Mouse (Mus musculus): Measurements from ENCODE around the gene Dusp28. TPM values are rescaled to one million over a fixed set of nuclear protein-coding genes. Genes with fewer than 3 reads are reported as not detected.

Dusp28 gene
- total RNA-seq, 4 experiments from 2014 or later, result 15.6 to 16.6 (median 16.5) TPM

DNA sequence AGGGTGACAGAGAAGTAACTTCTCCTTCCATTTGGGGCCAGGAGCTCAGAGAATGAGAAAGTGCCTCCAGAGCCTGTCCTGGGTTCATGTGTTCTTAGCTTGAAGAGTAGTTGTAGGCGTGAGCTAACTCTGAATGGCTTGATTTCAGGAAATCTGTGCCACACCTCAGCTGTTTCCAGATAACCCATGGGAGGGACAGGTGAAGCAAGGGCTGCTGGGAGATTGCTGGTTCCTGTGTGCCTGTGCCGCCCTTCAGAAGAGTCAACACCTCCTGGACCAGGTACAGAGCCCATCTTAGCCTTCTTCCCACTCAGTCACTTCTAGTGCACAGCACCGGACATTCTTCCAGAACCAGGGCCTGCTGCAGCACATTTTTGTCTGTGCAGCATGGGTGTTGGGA lies 31.0 kb downstream of the Dusp28 start:
- no peak for DNase-seq (ENCODE audit: low spot score)

DNA sequence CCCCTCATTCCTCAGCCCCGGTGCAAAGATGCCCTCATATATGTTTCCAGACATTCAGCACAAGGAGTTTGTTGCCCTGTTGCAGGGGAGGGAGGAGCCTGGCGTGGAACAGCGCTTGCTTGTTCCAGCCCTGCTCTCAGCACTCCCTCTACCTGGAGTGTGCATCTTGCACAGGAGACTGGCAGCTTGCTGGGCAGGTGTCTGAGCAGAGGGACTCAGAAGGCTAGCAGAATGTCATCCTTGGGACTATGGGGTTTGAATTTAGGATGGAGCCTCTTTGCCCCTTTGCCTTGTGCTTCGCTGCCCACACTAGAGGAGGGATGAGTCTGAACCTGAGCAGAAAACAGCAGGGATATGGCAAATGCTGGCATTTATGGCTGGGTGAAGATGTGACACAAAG lies 33.0 kb downstream of the Dusp28 start:
- DNase-seq (ENCODE audit: low spot score), result no peak

DNA sequence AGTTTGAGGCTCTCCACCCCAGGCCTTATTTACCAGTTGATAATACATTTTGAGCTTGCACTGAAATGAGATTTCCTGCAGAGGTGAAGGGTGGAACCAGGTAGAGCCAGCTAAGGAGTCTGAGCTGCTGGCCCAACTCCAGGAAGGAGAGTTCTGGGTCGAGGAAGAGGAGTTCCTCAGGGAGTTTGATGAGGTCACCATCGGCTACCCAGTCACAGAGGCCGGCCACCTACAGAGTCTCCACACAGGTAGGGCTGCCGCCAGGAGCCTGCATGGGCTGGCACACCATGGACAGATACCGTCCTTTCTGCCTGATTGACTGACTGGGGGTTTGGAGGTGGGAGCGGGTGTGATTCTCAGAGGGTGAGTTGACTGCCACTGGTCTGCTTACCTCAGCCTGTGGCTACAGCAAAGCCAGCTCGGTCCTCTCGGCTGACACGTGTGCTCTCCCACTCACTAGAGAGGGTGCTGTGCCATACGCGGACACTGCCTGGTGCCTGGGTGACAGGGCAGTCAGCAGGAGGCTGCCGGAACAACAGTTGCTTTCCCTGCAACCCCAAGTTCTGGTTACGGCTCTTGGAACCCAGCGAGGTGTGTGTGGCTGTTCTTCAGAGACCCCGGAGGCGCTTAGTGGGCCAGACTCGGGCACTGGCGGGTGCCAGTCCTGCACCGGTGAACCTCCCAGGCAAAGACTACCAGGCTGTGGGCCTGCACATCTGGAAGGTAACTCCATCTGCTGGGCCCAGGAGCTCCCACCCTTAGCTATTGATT lies 36.6 kb downstream of the Dusp28 start:
- DNase-seq (ENCODE audit: low spot score), result no peak

DNA sequence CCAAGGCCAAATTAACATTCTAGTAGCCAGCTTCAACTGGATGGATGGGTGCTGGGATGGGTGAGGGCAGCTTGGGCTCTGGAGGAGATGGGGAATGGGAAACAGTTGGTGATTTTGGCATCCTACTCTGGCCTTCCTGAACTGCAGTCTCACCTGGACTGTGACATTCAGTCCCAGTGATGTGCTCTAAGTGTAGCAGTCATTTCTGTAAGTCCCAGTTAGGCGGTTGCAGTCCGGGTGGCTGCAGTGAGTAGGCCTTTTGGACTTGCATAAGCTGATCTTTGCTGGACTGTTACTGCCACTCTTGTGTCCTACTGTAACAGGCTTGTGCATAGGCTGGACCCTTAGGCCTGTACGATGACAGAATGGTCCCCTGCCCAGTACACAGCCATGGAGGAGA lies 41.2 kb downstream of the Dusp28 start:
- no peak for DNase-seq (ENCODE audit: low spot score)

DNA sequence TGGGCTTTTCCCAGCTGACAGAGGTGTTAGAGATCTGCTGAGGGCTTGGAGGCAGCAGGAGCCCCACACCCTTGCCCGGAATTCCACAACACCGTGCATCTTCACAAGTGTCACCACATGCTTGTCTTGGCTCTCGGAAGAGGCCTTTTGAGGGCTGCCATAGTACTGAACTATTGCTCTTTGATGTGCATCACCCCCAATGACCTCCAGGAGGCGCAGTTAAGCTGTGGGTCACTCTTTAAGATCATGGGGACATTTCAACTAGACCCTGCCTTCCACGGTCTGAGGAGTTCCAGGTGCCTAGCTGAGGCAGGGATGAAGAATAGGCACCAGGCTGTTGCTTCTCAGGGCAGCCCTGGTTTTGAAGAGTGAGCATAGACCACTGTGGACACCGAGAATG lies 42.6 kb downstream of the Dusp28 start:
- no peak for DNase-seq (ENCODE audit: low spot score)

DNA sequence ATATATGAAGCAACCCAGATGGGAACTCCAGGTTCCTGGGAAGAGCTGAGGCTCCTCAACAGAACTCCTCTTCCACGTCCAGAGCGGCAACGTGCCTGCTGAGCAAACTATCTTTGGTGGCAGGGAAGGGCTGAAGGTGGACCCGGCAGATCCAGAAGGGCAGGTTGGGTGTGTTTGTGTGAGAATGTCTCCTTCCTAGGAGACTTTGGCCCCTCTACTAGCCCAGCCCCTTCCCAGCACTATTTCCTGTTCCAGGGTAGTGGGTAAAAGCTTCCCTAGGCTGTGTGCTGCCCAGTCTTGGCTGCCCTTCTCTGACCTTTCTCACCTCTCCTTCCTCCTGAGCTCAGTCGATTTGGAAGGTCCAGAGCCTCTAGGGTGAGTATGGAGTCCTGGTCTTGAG lies 43.8 kb downstream of the Dusp28 start, which contains the start of gene Gpr35:
TSS of gene Gpr35 (plus strand) at position 259 of the 400 bp plus-strand sequence.
- no peak for DNase-seq (ENCODE audit: low spot score)

DNA sequence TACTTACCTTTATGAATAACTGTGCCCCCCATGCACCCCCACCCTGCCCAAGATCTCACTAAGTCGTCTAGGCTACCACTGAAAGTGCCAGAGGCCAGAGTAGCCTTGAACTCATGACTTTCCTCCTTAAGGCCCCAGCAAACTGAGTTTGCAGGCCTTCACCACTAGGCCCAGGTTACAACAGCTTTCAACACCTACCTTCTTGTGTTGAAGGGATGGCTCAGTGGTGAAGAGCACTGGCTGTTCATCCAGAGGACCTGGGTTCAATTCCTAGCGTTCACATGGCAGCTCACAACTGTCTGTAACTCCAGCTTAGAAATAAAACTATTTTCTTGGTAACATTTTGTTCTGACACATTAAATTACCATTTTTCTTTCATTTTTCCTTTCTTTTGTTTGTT lies 46.9 kb downstream of the Dusp28 start:
- no peak for DNase-seq (ENCODE audit: low spot score)

DNA sequence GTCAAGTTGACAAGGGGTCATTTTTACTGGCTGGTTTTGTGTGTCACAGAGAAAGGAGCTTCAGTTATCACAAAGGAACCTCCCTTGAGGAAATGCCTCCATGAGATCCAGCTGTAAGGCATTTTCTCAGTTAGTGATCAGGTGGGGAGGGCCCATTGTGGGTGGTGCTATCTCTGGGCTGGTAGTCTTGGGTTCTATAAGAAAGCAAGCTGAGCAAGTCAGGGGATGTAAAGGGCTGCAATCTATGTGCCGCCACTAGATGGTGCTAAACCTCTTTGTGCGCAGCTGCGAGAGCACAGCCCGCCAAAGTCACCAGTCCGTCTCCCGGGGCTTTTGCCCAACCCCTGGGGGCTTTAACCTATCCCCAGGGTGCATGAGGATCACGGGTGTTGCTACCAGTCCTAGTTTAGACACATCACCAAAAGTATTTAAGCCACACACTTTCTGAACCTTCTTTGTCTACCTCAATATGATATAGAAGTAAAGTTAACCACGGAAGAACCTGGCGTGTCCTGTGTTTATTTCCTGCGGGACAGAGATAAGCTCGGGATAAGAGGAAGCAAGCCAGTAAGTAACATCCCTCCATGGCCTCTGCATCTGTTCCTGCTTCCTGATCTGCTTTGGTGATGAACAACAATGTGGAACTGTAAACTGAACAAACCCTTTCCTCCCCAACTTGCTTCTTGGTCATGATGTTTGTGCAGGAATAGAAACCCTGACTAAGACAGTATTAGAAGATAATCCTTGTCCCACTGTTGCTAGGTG lies 50.0 kb downstream of the Dusp28 start:
- peak; percentile 75 for DNase-seq (ENCODE audit: low spot score)

Other genes starting within 250 kb of the Dusp28 start
- 100 to 1,000 TPM; 481 to 555 (median 528) TPM for gene Gpc1, start 75.3 kb upstream of the Dusp28 start, total RNA-seq (2022)
- under 1 TPM in 2 of 4 experiments, not detected in 2; 0.09 to 0.11 TPM for gene Ankmy1, start 4.1 kb upstream of the Dusp28 start, total RNA-seq (2022)
- gene Rnpepl1, start 3.8 kb downstream of the Dusp28 start, total RNA-seq (2022), result 10 to 100 TPM; 72.0 to 80.4 (median 77.3) TPM
- 1 to 10 TPM; 4.9 to 7.4 (median 6.7) TPM for gene Capn10, start 27.4 kb downstream of the Dusp28 start, total RNA-seq (2022)
- gene Gpr35, start 43.9 kb downstream of the Dusp28 start, total RNA-seq (2022), result 1 to 10 TPM in 1 of 4 experiments, under 1 TPM in 3; 0.19 to 1.3 (median 0.47) TPM
- not detected for gene Aqp12, start 99.4 kb downstream of the Dusp28 start, total RNA-seq (2022)
- 1 to 10 TPM; 1.1 to 2.2 (median 1.3) TPM for gene Kif1a, start 195.0 kb downstream of the Dusp28 start, total RNA-seq (2022)
- not detected for gene Agxt, start 228.3 kb downstream of the Dusp28 start, total RNA-seq (2022)